Mouse (Mus musculus) E14TG2a.4 (cell line): ENCODE data around the gene Gm20517.
A peak's percentile ranks its signal among the peaks of the same experiment; 100 is the strongest.

Experiments used
- H3K27me3 ChIP-seq: 2 replicates; pipeline ENCODE4 v1.6.1; 2014; ENCODE audit warnings: low read length, control low read depth; ENCODE audit not compliant: insufficient read depth
- H3K36me3 ChIP-seq: 2 replicates; pipeline ENCODE4 v1.6.1; 2014; ENCODE audit warnings: low read length, control low read depth; ENCODE audit not compliant: insufficient read depth
- H3K4me1 ChIP-seq: replicated peaks from 2 replicates; pipeline ENCODE4 v1.6.1; 2014; ENCODE audit warnings: low read depth, low read length, control low read depth
- H3K4me3 ChIP-seq: replicated peaks from 2 replicates; pipeline ENCODE4 v1.5.1; 2014; ENCODE audit warnings: mild to moderate bottlenecking, low read length
- H3K9me3 ChIP-seq: 2 replicates; pipeline ENCODE4 v1.6.1; 2014; ENCODE audit warnings: low read length, control low read depth
- CTCF ChIP-seq: conservative IDR thresholded peaks from 2 replicates; pipeline ENCODE4 v1.5.1; 2014; ENCODE audit warnings: low read length
- NANOG ChIP-seq: IDR thresholded peaks from 2 replicates; pipeline ENCODE4 v1.6.1; 2014; ENCODE audit warnings: borderline replicate concordance, low read length, mixed read lengths
- POU5F1 ChIP-seq: IDR thresholded peaks from 2 replicates; pipeline ENCODE4 v1.6.1; 2014; ENCODE audit warnings: low read length, borderline replicate concordance

The Gm20517 gene

GRCm38 (mm10) chr17:47688344-47688607 is 76.9 kb downstream of the Gm20517 start, which contains the start of gene Tomm6:
Tomm6 (minus strand) TSS chr17:47688386.
- TF ChIP-seq POU5F1 (no peak), CTCF (no peak), NANOG (no peak)
- peaks cover 74% of the 10 kb centered on the region for H3K4me1 ChIP-seq
- peak within 1 kb of the TSS; percentile 98 for H3K4me3 ChIP-seq
- peaks cover 40% of the 10 kb centered on the region for H3K36me3 ChIP-seq
- H3K27me3 ChIP-seq = peaks cover 42% of the 10 kb centered on the region
- H3K9me3 ChIP-seq = no peaks in the 10 kb centered on the region

- TF ChIP-seq POU5F1 (no peak), NANOG (no peak), CTCF (no peak)
- Histone ChIP-seq H3K27me3 (peaks cover 49% of the 10 kb centered on the region), H3K36me3 (peaks cover 34% of the 10 kb centered on the region), H3K4me3 (peak within 1 kb of the TSS; percentile 98), H3K4me1 (peaks cover 75% of the 10 kb centered on the region), H3K9me3 (no peaks in the 10 kb centered on the region)
These were observed 77.5 kb downstream of the Gm20517 start, which contains the start of gene Frs3 for GRCm38 (mm10) chr17:47688608-47689575. Frs3 (plus strand) TSS chr17:47689030.

DNA sequence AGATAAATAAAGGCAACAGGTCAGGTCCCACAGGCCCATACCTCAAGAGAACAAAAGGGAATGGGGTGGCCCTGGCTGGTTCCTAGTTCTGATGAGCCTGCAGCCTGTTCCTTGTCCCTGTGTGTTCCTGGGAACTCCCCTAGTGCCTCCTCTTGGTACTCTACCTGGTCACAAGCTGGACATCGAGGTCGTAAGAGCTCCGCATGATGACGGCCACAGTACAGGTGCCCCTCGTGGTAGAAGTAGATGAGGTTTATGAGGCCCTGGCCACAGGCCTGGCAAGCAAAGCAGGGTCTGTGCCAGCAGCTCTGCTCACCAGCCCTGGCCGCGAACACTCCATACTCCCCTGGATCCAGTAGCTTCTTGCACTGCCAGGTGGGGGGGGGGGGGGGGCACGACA is 78.5 kb downstream of the Gm20517 start:
- peaks cover 73% of the 10 kb centered on the region for H3K4me1 ChIP-seq
- peaks cover 24% of the 10 kb centered on the region for H3K36me3 ChIP-seq
- no peak for TF ChIP-seq POU5F1
- TF ChIP-seq CTCF = no peak
- no peak for TF ChIP-seq NANOG
- H3K27me3 ChIP-seq = peaks cover 54% of the 10 kb centered on the region
- H3K9me3 ChIP-seq = no peaks in the 10 kb centered on the region
- no peak overlapping the region for H3K4me3 ChIP-seq

DNA sequence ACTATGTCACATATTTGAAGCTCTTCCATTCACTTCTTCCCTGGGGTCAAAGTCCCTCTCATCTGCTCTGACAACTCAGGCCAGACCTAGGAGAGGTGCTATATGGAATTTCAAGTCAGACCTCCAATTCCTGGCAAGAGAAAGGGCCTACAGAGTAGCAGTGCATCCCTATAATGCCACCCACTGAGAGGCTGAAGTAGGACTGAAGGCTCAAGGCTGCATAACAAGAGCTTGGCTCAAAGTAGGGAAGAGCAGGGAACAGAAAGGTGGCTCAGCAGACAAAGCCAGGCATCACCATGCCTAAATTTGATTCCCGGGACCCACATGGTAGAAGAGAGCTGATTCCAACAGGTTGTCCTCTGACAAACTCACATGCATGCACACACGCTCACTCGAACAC is 80.3 kb downstream of the Gm20517 start:
- Histone ChIP-seq H3K27me3 (peaks cover 67% of the 10 kb centered on the region), H3K4me3 (no peak overlapping the region), H3K9me3 (no peaks in the 10 kb centered on the region), H3K4me1 (peaks cover 64% of the 10 kb centered on the region), H3K36me3 (peaks cover 7% of the 10 kb centered on the region)
- TF ChIP-seq POU5F1 (no peak), NANOG (peak; percentile 44; the same call in 1 of the 2 replicates), CTCF (no peak)

DNA sequence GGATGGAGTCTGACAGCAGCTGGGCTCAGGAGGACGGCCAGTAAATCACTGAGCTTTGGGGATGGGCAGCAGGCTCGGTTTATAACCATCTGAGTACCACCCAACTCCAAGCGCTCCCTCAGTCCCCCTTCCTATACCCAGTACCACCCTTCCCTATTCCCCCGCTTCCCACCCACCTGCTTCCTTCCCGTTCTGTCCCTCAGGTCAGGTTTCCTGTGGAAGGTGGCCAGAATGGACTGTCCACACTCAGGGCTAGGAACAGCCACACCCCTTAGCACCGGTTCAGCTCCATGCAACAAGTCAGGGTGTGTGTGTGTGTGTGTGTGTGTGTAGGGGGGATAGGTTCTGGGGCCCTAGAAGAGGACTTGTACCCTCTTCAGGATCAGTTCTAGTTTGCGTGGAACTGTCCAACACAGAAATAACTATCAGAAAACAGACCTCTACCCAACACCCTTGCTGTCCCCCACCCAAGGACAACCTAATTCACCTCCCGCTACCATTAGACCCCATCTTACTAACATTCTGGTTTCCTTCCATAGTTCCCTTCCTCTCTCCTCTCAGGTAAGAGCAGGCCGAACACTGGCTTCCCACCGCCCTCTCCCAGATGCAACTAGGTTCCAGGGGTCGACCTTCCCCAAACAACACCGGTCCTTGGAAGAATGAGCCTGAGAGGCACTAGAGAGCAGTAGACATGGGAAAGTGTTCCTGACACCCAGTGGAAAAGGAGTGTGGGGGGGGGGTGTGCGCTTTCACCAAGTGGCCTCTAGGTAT is 82.5 kb downstream of the Gm20517 start:
- peaks cover 74% of the 10 kb centered on the region for H3K27me3 ChIP-seq
- H3K36me3 ChIP-seq = peaks cover 18% of the 10 kb centered on the region
- H3K4me1 ChIP-seq = peaks cover 66% of the 10 kb centered on the region
- TF ChIP-seq NANOG (no peak), CTCF (no peak), POU5F1 (no peak)
- no peaks in the 10 kb centered on the region for H3K9me3 ChIP-seq
- H3K4me3 ChIP-seq = peak overlapping the region; percentile 86

DNA sequence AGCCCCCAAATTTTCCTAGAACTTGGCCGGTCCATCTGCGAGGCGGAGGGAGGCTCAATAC is 82.9 kb downstream of the Gm20517 start, which contains the start of gene Gm21981:
Gene Gm21981, minus strand, starts transcription at position 14 of the 61 bp plus-strand sequence.
- TF ChIP-seq CTCF (no peak), NANOG (no peak), POU5F1 (no peak)
- Histone ChIP-seq H3K36me3 (peaks cover 22% of the 10 kb centered on the region), H3K4me3 (peak within 1 kb of the TSS; percentile 86), H3K4me1 (peaks cover 66% of the 10 kb centered on the region), H3K9me3 (no peaks in the 10 kb centered on the region), H3K27me3 (peaks cover 70% of the 10 kb centered on the region)

DNA sequence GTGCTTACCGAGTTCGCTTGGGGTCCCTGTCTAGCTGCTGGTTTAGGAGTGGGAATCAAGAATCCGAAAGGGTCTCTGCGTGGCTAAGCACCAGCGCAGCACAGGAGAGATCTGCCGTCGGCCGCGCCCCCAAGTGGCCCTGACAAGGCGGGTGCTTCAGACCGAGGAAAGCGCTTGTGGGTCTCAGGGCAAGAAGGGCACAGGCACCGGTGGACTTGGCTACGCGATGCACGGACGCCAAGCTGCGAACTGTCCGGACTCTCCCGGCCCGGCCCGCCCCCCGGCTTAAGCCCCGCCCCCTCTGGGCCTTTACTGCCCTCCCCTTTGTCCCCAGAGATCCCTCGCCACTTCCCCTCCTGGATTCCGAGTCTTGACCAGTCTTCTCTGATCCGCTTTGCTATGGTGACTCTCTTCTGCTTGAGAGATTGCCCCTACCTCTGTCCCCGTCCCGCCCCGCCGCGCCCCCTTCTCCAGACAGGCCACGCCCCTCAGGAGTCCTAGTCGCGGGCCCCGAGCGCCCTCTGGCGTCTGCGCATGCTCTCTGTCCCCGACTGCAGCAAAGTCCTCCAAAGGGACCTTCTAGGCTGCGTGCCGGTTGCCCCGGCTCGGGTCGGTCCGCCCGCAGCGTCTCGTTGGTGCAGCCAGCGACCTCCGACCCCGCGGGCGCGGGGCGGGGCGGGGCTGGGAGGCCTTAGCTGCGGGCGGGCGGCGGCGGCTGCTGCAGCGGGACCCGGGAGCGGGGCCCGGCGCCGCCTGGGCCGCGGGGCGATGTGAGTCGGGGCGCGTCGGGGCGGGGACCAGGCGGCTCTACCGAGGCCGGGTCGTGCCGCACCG is 83.3 kb downstream of the Gm20517 start, which contains the start of gene Prickle4:
Gene Prickle4, minus strand, starts transcription at position 234 of the 834 bp plus-strand sequence.
- peaks cover 27% of the 10 kb centered on the region for H3K36me3 ChIP-seq
- TF ChIP-seq POU5F1 (no peak), NANOG (no peak), CTCF (peak; percentile 25)
- H3K4me3 ChIP-seq = peak within 1 kb of the TSS; percentile 86
- H3K4me1 ChIP-seq = peaks cover 66% of the 10 kb centered on the region
- H3K9me3 ChIP-seq = no peaks in the 10 kb centered on the region
- H3K27me3 ChIP-seq = peaks cover 65% of the 10 kb centered on the region

DNA sequence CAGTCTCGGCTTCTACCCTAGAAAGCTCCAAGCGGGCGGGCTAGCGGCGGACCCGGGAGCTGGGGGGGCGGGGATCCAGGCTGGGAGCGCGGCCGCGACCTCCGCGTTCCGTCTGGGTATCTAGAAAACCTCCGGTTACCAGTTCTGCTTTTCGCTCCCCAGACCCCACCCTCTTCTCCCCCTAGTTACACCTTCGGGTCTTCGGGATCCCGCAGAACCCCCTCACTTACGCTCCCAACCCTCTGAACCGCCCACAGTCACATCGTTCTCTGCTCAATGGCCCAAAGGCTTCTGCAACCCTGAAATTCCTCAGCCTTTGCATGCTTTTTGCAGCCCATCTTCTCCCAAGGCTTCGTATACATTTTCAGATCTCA is 83.9 kb downstream of the Gm20517 start:
- H3K4me1 ChIP-seq = peaks cover 66% of the 10 kb centered on the region
- H3K36me3 ChIP-seq = peaks cover 33% of the 10 kb centered on the region
- peak overlapping the region; percentile 86 for H3K4me3 ChIP-seq
- no peaks in the 10 kb centered on the region for H3K9me3 ChIP-seq
- H3K27me3 ChIP-seq = peaks cover 63% of the 10 kb centered on the region
- TF ChIP-seq POU5F1 = no peak
- no peak for TF ChIP-seq NANOG
- no peak for TF ChIP-seq CTCF
